Mouse (Mus musculus) spleen, postnatal 10 days (tissue): ENCODE results near the gene Stip1.
"Not testable (repeated sequence)": the region's sequence is repeated elsewhere in the genome, so short reads cannot be mapped to it uniquely, and the experiment has no call there.

Source experiments
- DNase-seq, 2 experiments: peaks; one replicate each; pipeline ENCODE4 v3.0.0; 2021 to 2022; ENCODE audit warnings: low spot score in 2 of 2

Stip1 gene

DNA sequence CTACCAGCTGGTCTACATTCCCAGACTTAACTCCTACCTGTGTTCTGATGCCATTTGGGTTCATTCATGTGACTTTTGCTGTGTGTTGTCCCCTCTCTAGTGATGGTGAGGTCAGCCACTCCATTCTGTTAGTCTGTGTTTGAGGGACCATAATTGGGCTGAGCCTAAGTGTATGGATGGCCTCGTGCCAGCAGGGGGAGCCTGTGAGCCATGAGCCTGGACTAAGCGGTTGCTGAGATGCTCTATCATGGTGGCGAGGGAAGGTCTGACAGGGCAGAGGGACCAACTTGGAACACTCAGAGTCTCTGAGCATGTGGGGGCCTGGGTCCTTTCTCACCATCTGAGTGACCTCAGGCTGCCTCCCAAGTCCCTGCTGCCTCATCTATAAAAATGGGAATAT, 24.8 kb upstream of the Stip1 start:
- DNase-seq: peak; percentile 81 to 91

- DNase-seq: no peak
Observed at GRCm38 (mm10) chr19:7062916-7063315, 23.1 kb upstream of the Stip1 start.

DNA sequence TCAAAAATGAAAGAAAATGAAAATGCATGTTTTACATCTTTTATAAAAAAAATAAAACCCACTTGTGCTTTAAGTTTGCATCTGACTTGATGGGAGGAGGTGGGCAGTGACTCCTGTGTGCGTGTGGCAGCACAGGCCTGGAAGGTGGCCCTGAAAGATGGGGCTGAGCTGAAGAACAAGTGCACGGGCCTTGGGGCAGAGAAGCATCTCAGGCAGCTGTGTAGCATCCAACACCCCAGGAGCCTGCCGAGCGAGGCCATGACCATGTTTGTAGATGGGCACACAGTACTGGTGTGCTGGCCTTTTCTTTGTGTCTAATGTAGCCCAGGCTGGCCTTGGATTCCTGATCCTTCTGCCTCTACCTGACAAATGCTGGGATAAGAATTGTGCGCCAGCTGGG, 22.3 kb upstream of the Stip1 start:
- DNase-seq: no peak

- no peak for DNase-seq
Observed at GRCm38 (mm10) chr19:7058541-7058940, 18.8 kb upstream of the Stip1 start.

DNA sequence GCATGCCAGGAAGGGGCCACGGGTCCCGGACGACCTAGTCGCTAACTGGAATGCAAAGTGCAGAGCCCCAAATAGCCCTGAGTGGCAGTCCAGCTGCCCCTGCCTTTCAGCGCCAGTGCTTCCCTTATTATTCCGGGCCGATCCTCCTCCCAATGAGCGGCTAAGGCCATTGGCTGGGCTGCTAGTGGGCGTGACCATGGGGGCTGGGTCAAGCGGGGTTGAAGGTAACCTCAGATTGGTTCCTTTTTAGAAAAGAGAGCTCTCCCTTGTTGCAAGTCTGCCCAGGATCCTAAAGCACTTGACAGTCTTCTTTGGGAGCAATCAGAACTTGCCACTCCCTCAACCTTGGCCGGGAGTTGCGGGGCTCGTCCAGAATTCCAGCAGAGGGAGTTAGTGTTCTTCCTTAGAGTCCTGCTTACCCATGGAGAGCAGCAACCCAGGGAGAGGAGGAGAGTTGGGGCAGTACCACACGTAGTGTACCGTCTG, 18.0 kb upstream of the Stip1 start:
- DNase-seq: peak in 1 of 2 experiments; percentile 85

DNA sequence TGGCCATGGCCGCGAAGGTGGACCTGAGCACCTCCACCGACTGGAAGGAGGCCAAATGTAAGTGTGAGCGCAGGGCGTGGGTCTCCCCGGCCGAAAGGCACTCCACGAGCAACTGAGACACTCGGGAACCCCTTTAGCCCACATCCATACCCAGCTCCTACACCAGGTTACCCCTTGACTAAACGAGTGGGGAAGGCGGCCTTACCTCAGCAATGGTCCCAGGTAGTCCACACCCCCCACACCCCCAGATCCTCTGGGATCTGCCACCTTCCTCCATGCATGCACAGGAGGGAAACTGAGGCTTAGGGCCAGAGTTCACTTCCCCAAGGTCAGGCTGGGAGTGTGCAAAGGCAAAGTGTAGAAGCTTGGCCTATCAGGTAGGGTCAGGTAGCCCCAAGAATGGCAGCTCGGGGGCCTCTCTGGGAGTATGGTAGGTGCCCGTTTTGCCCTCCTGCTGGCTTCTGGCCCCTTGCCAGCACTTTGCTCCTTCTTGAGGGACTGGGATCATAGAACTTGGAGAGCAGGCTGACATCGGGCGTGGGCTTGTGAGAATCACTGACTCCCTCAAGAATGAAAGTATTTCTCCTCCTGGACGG, 17.5 kb upstream of the Stip1 start:
- peak; percentile 56 to 61 for DNase-seq

DNA sequence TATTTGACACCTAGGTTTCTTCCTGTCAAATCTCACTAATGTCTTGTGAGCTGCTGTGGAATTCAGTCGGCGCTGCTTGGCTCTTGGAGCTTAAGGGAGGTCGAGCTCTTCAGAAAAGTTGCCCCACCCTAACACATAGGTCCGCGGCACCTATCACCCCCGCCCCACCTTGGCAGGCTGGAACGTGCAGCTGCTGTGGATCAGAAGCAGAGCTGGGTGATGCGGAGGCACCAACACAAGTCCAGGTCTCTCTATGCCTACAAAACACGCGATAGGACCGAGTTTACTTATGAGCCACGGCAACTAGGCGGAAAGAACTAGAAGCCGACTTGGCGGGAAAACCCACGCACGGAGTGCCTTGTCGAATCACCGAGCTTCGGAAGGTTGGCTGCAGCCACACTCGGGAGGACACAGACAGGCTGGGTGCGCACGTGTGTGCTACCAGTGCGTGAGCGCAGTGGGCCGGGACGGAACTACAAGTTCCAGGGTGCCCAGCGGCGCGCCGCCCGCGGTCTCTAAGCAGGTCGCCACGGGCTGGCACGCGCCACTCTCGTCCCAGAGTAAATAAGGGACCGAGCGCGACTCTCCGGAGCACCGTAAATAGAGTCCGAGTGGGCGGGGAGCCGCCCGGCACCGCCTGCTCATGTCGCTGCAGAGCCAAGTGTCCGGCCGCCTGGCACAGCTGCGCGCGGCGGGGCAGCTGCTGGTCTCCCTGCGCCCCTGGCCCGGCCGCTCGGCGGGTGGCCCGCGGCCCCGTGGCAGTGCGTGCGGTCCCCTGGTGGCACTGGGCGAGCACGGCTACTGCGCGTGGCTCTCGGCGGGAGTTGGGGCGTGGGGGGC, 16.7 kb upstream of the Stip1 start, which contains the start of gene Macrod1:
Gene Macrod1, plus strand, starts transcription at position 563 of the 840 bp plus-strand sequence.
- peak; percentile 63 to 81 for DNase-seq

- DNase-seq: no peak
Observed at GRCm38 (mm10) chr19:7055173-7055572, 15.4 kb upstream of the Stip1 start.

DNA sequence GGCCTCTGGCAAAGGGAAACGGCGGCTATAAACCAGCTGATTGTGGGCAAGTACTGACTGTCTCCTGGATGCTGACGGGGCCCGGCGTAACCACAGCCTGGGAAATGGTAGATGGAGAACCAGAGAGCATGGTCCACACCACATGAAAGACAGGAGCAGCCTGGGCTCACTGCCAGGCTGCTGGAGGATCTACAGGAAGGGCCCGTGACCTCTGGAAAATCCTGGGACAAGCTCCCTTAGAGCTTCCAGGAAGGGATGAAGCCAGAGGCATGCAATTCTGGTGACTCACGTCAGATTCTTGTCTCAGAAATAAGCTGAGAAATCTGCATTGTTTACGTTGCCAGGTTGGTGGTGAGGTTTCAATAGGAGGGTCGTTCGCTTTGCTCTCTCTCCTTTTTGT, 15.0 kb upstream of the Stip1 start:
- no peak for DNase-seq

GRCm38 (mm10) chr19:7053382-7053781, 13.6 kb upstream of the Stip1 start:
- DNase-seq: not testable (repeated sequence)

DNA sequence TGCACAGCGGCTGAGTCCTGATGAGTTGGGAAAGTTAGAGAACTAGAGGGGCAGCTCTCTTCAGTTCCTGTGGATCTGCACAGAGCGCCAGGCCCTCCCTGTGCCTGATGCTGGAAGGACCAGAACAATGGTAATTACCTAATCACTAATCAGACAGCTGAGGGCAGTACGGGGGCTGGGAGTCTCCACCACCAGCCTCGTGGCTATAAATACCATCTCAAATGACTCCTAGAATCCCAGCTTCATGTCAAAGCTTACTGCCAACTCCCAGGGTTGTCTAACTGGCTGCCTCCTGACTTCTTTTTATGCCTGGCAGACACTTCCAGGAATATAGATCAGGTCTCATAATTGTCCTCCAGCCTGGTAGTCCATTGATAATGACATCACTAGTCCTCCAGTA, 4.9 kb upstream of the Stip1 start:
- no peak for DNase-seq

DNA sequence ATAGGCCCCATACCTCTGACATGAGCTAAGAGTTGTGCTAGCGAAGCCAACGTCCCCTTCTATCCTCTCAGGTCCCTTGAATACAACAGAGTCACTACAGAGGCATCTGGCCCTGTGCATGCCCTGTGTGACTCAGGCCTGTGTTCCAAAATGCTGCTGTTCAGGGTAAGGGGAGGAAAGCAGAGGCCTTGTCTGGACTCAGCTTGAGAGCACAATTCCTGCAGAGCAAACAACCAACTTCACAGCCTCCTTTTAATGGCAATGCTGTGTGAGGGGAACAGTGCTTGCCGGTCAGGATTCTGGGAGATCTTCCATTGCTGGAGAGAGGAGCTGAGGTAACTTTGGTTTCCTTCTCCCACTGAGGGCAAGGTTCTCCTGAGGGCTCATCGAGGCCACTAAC, 4.5 kb upstream of the Stip1 start:
- no peak for DNase-seq

GRCm38 (mm10) chr19:7041171-7041570, 1.4 kb upstream of the Stip1 start:
- DNase-seq: no peak

DNA sequence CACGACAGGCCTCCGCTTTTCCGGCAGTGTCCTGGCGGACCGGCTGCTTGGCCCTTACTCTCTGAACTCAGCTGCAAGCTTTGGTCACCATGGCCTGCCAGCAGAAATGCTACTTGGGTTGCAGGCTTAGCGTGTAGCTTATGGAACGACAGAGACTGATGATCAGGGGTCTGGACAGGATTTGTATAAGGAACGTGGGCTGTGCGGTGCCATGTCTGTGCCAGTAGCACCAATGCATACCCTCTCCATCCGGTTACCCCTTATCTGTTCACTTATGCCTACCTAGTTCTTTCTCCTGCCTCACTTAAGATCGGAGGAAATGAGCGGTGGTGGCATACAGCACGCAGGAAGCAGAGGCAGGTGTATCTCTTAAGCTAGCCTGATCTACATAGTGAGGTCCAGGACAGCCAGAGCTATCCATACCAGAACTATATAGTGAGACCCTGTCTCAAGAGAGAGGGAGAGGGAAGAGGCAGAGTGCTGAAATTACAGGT, 917 bp upstream of the Stip1 start:
- DNase-seq: no peak

DNA sequence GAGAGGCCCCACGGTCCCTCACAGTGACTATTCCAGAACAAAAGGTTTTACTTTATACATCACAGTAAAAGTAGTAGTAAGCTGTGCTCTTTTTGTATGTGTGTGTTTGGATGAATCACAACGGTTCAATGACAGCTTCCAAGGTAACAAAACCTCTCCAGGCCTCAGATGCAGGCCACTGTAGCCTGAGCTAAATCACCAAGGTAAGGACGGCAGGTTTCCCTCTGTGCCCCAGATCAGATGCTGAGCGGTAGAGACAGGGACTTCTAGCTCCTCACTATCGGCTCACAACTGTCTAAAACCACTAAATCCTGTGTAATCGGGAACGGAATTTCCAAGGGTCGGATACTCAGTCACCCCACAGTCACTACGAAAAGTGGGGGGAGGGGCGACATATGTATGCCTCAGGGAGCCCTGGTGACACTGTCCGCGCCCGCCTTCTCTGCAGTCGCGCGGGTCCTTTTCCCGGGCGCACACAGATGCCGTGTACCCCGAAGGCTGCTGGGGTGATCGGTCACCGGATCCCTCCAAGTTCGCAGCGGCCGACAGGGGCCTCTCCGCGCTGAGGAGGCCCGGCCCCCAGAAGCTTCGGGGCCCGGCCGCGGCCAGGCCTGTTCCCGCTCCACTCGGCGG, 563 bp downstream of the Stip1 start:
- DNase-seq: peak in 1 of 2 experiments; percentile 74

- DNase-seq: no peak
Observed at GRCm38 (mm10) chr19:7034006-7034405, 5.8 kb downstream of the Stip1 start.

DNA sequence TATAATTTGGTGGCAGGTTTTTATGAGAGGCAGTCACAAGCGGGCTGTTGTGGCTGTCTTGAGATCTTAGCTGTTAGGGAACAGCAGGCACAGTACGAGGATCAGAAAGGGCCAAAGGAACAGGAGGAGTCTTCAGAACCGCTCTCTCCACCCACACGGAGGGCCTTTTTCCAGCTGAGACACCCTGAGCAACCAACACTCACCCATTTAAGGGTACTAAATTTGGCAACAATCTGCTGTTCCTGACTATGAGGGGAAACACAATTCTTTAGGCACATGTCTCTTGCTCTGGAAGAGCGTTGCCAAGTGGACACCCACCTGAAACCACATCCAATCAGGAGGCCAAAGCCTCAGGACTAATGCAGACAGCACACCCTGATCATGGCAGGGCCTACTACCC, 10.2 kb downstream of the Stip1 start:
- no peak for DNase-seq

DNA sequence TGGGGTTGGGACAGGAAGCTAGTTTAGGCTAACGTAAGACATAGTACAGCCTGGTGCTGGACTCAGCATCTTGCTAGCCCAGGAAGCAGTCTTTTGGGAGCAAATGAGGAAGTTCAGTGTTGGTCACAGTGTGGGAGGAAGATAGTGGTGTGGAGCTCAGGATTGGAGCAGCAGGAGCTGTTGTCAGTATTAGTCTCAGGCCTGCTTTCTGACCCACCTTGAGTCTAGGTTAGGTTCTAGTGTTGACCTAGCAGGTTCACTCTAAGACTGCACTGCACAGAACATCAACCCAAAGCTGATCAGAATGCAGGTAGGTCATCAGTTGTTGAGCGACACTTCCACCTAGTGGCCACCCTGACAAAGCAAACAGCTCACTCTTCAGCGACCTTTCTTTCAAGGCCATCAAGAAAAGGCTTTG, 19.5 kb downstream of the Stip1 start:
- DNase-seq: peak; percentile 54 to 80

GRCm38 (mm10) chr19:7019191-7019590, 20.6 kb downstream of the Stip1 start, which contains the start of gene Fermt3:
Gene Fermt3, minus strand, starts transcription at chr19:7019469.
- peak; percentile 71 to 81 for DNase-seq

DNA sequence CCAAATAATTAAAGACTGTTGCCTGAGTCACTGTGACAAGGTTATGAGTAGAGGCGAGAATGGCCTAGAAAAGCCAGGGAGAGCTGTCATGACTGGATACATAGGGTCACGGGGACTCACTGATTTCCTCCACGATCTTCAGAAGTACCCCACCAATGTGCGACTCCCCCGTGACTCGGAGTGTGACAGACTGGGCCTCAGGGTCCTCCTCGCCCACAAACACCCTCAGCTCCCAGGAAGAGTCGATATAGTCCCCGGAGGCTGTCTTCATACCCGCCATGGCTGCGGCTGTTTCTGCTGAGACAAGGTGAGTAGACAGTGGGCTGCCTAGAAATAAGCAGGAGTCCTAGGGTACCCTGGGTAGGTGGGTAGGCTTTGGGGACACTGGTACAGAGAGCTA, 21.2 kb downstream of the Stip1 start:
- peak; percentile 42 to 55 for DNase-seq

- peak; percentile 48 to 75 for DNase-seq
Observed at GRCm38 (mm10) chr19:7017541-7018457, 22.0 kb downstream of the Stip1 start.
